Comparison of ENCODE assay signal across 8 mouse cellular contexts in genomic region chr17:23546702-23547505, GRCm38 (mm10). TPM values are rescaled to one million over a fixed set of nuclear protein-coding genes. Genes with fewer than 3 reads are reported as not detected.
DNase-seq lines count a peak whose midpoint lies in the region; ATAC-seq and TF ChIP-seq lines count a peak whose summit lies in the region.

No protein-coding gene starts in this region.

- peak overlapping the region; percentile 74 for H3K9ac ChIP-seq in forebrain, embryonic 13.5 days
- peak overlapping the region; percentile 79 for H3K9ac ChIP-seq in heart, postnatal 0 days (replicated peaks; ENCODE audit: low read depth, low read length)
- H3K9ac ChIP-seq in liver, embryonic 14.5 days (replicated peaks), result peak overlapping the region; percentile 85

- peaks cover 23% of the 10 kb centered on the region for H3K4me1 ChIP-seq in forebrain, embryonic 13.5 days
- H3K4me1 ChIP-seq in heart, postnatal 0 days (ENCODE audit: control insufficient read depth, insufficient read depth), result no peaks in the 10 kb centered on the region; the same call in 1 of the 2 replicates
- H3K4me1 ChIP-seq in liver, embryonic 14.5 days (replicated peaks; ENCODE audit: control insufficient read depth in 2 of 2, insufficient read depth in 2 of 2, low read length in 1 of 2), result peaks cover 4 to 14% of the 10 kb centered on the region in 2 experiments

- peak; percentile 88 to 89 for DNase-seq in CD8-positive naive resting alpha-beta T cell, adult 2 months (ENCODE audit: low read depth in 2 of 2, low spot score in 2 of 2)
- peak; percentile 86 for DNase-seq in c-Kit-positive CD71-positive TER-119-negative erythroid progenitor cells, embryonic 14.5 days (ENCODE audit: low read depth)
- peak; percentile 68 for DNase-seq in heart, postnatal 0 days (ENCODE audit: low spot score)
- peak; percentile 84 to 88 for DNase-seq in kidney, postnatal 36 days
- DNase-seq in liver, embryonic 14.5 days (ENCODE audit: low read depth in 3 of 3, low spot score in 3 of 3), result peak; percentile 76 to 85 (median 77)
- DNase-seq in natural killer cell, adult 2 months (ENCODE audit: low spot score in 2 of 2), result peak; percentile 79 to 83
- peak; percentile 92 for DNase-seq in splenic B cell, adult 2 months (ENCODE audit: low read depth, low spot score)

- ATAC-seq in forebrain, embryonic 13.5 days, result peak; percentile 26
- ATAC-seq in heart, postnatal 0 days (ENCODE audit: insufficient read depth, low read depth), result peak; percentile 33
- peak; percentile 36 for ATAC-seq in liver, embryonic 14.5 days (ENCODE audit: insufficient read depth)

- H3K27ac ChIP-seq in forebrain, embryonic 13.5 days, result no peak overlapping the region; the same call in 1 of the 2 replicates
- peak overlapping the region; percentile 84 for H3K27ac ChIP-seq in heart, postnatal 0 days (ENCODE audit: low read depth)
- peak overlapping the region; percentile 35 for H3K27ac ChIP-seq in liver, embryonic 14.5 days

- H3K27me3 ChIP-seq in forebrain, embryonic 13.5 days, result peaks cover 3% of the 10 kb centered on the region; the same call in 1 of the 2 replicates
- H3K27me3 ChIP-seq in heart, postnatal 0 days (ENCODE audit: control insufficient read depth, insufficient read depth, low read length), result no peaks in the 10 kb centered on the region
- no peaks in the 10 kb centered on the region for H3K27me3 ChIP-seq in liver, embryonic 14.5 days (ENCODE audit: control insufficient read depth, insufficient read depth, low read length)
- no peaks in the 10 kb centered on the region for H3K27me3 ChIP-seq in splenic B cell, adult 2 months (ENCODE audit: control insufficient read depth, insufficient read depth, low read length, poor library complexity, severe bottlenecking)

- H3K36me3 ChIP-seq in forebrain, embryonic 13.5 days (ENCODE audit: poor library complexity, severe bottlenecking), result no peaks in the 10 kb centered on the region
- no peaks in the 10 kb centered on the region for H3K36me3 ChIP-seq in heart, postnatal 0 days (replicated peaks; ENCODE audit: control insufficient read depth, insufficient read depth, low read length)
- no peaks in the 10 kb centered on the region for H3K36me3 ChIP-seq in liver, embryonic 14.5 days (replicated peaks; ENCODE audit: control insufficient read depth, insufficient read depth, low read depth)
- no peaks in the 10 kb centered on the region for H3K36me3 ChIP-seq in splenic B cell, adult 2 months (ENCODE audit: control insufficient read depth, insufficient read depth, low read length, poor library complexity, severe bottlenecking)

- no peaks in the 10 kb centered on the region for H3K9me3 ChIP-seq in forebrain, embryonic 13.5 days (replicated peaks)
- H3K9me3 ChIP-seq in heart, postnatal 0 days (replicated peaks; ENCODE audit: control insufficient read depth, low read length), result no peaks in the 10 kb centered on the region
- H3K9me3 ChIP-seq in liver, embryonic 14.5 days (ENCODE audit: control insufficient read depth, low read length), result no peaks in the 10 kb centered on the region

- peak overlapping the region; percentile 70 for H3K4me3 ChIP-seq in forebrain, embryonic 13.5 days
- H3K4me3 ChIP-seq in heart, postnatal 0 days (ENCODE audit: low read depth, low read length), result peak overlapping the region; percentile 84
- H3K4me3 ChIP-seq in liver, embryonic 14.5 days (ENCODE audit: insufficient read depth in 1 of 2, low read depth in 2 of 2, low read length in 2 of 2), result peak overlapping the region; percentile 81 to 100

- peak overlapping the region; percentile 62 for H3K4me2 ChIP-seq in forebrain, embryonic 13.5 days
- H3K4me2 ChIP-seq in heart, postnatal 0 days (ENCODE audit: low read depth, low read length), result peak overlapping the region; percentile 69
- H3K4me2 ChIP-seq in liver, embryonic 14.5 days (ENCODE audit: low read depth), result peak overlapping the region; percentile 70

- TF ChIP-seq CTCF in heart, postnatal 0 days (IDR thresholded peaks at IDR 0.05; ENCODE audit: low read depth), result no peak
- TF ChIP-seq CTCF in liver, embryonic 14.5 days (IDR thresholded peaks at IDR 0.05; ENCODE audit: low read depth), result no peak

- TF ChIP-seq EP300 in heart, postnatal 0 days (IDR thresholded peaks at IDR 0.05; ENCODE audit: low read depth), result 0 out of 2 replicates have a peak, but pooled peaks have one; percentile 2
- no peak for TF ChIP-seq EP300 in liver, embryonic 14.5 days (IDR thresholded peaks at IDR 0.05; ENCODE audit: low read depth)

- WGBS in forebrain, embryonic 13.5 days, result 1% methylated on average over 42 of the region's 42 CpGs
- WGBS in heart, postnatal 0 days, result under 1% methylated on average over 42 of the region's 42 CpGs
- WGBS in liver, embryonic 14.5 days (ENCODE audit: insufficient replicate concordance), result under 1% methylated on average over 42 of the region's 42 CpGs

RNA-seq across cellular contexts. Expression of gene Zfp213, which starts 17.1 kb away (rescaled TPM):
- 20.7 and 22.4 TPM in 2 replicates for polyA plus RNA-seq in forebrain, embryonic 13.5 days (2015; fragmentation: Nextera tagmentation; extraction: Ambion mirVana)
- total RNA-seq in heart, postnatal 0 days (2014; rRNA removed; ENCODE audit: low replicate concordance), result 12.6 and 21.4 TPM in 2 replicates
- 9.6 and 9.8 TPM in 2 replicates for polyA plus RNA-seq in heart, postnatal 0 days (2015; fragmentation: Nextera tagmentation; extraction: Ambion mirVana)
- 3.7 and 4.1 TPM in 2 replicates for polyA plus RNA-seq in liver, embryonic 14.5 days (2012; rRNA removed)
- 4.1 and 4.8 TPM in 2 replicates for polyA plus RNA-seq in liver, embryonic 14.5 days (2014; fragmentation: Nextera tagmentation; extraction: Ambion mirVana)

RNA-seq across cellular contexts. Expression of gene Zfp13, which starts 52.4 kb away (rescaled TPM):
- polyA plus RNA-seq in forebrain, embryonic 13.5 days (2015; fragmentation: Nextera tagmentation; extraction: Ambion mirVana), result 21.2 and 26.8 TPM in 2 replicates
- total RNA-seq in heart, postnatal 0 days (2014; rRNA removed; ENCODE audit: low replicate concordance), result 17.9 and 18.5 TPM in 2 replicates
- polyA plus RNA-seq in heart, postnatal 0 days (2015; fragmentation: Nextera tagmentation; extraction: Ambion mirVana), result 5.3 and 6.4 TPM in 2 replicates
- polyA plus RNA-seq in liver, embryonic 14.5 days (2012; rRNA removed), result 1.9 and 2.0 TPM in 2 replicates
- polyA plus RNA-seq in liver, embryonic 14.5 days (2014; fragmentation: Nextera tagmentation; extraction: Ambion mirVana), result 1.3 TPM in 2 replicates

RNA-seq across cellular contexts. Expression of gene Zscan10, which starts 53.8 kb away (rescaled TPM):
- 0.24 TPM in 1 of 2 replicates, not detected in the other for polyA plus RNA-seq in forebrain, embryonic 13.5 days (2015; fragmentation: Nextera tagmentation; extraction: Ambion mirVana)
- not detected in 2 replicates for total RNA-seq in heart, postnatal 0 days (2014; rRNA removed; ENCODE audit: low replicate concordance)
- polyA plus RNA-seq in heart, postnatal 0 days (2015; fragmentation: Nextera tagmentation; extraction: Ambion mirVana), result not detected in 2 replicates
- not detected in 2 replicates for polyA plus RNA-seq in liver, embryonic 14.5 days (2012; rRNA removed)
- not detected in 2 replicates for polyA plus RNA-seq in liver, embryonic 14.5 days (2014; fragmentation: Nextera tagmentation; extraction: Ambion mirVana)
